Mouse (Mus musculus): ENCODE results near the gene Vgf.

The Vgf gene

DNA sequence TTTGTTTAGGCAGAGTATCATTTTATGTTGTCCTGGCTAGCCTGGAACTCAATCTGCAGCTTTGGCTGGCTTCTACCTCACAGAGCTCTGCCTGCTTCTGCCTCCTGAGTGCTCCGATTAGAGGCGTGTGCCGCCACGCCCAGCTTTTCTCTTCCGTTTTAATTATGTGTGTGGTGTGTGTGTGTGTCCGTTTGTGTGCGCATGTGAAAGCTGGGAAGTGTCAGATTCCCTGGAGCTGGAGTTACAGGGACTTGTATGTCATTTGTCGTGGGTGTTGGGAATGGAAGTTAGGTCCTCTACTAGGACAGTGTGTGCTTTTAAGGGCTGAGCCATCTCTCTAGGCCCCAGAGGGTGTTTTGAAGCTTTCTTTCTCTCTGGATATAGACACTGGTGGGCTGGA is 46.9 kb downstream of the Vgf start:
- no peak for DNase-seq

DNA sequence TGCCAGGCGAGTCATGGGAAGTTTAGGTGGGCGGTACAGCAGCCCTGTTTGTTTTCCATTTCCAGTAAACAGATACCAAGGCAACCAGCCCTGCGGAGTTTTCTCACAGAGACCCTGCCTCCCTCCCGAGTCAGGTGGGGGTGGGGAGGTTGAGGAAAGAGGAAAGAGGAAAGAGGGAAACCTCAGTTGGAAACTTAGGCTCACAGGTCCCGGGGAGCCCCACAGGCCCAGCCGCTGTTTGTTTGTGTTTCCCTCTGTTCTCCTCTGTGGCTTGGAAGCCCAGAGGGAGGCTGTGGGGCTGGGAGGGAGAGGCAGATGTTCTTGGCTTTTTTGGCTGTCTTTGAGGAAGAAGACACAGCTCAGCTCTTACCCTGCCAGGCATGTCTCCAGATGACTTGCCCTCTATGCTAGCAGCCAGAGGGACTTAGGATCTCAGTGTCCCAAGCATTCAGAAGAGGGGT is 48.0 kb downstream of the Vgf start:
- DNase-seq = no peak

DNA sequence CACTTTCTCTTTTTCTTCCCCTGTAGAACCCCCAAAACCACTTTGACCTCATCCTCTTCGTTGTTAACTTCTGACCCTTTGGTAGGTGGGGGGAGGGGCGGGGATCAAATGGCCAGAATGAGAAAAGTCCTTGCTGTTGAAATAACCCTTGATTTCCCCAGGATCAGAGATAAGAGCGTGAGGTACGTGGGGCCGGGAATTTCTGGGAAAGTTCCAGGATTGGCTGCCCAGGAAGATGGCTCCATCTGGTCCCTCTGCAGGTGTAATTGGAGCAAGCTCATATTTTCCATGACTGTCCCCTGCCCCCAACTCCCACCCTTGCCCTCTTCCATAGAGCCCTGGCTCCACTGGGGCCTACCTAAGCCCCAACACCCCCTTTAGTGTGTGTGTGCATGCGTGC is 49.5 kb downstream of the Vgf start:
- DNase-seq = peak; percentile 48

DNA sequence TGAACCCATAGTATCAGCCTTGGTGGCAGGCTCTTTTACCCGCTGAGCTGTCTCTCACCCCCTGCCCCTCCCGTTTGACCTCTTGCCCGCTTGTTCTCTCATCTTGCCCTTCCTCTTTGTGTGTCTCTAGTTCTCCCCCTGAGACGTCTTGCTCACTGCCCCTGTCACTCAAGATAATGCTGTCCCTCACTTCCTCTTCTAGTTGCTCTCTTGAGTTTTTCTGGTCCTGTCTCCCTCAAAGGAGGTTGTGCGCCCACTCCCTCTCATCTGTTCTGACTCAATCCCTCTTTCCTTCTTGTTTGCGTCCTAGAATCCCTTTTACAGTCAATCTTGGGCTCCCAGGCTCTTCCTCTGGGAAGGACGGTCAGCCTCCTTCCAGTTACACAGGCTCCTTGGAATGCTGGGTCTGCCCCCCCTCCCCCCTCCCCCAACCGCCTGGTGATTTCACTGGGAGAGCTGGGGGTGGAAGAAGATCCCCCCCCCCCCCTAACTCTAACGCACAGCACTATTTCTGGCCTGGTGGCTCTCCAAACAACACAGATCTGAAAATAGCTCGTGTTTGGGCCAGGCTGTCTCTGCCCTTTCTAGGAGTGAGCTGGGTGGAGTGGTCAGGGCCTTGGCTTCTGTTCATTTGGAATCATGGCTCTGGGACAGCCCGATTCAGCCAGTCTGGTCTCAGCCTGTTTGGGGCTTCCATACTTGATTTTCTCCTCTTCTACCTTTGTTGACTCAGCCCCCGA is 50.2 kb downstream of the Vgf start:
- peak; percentile 15 for DNase-seq

DNA sequence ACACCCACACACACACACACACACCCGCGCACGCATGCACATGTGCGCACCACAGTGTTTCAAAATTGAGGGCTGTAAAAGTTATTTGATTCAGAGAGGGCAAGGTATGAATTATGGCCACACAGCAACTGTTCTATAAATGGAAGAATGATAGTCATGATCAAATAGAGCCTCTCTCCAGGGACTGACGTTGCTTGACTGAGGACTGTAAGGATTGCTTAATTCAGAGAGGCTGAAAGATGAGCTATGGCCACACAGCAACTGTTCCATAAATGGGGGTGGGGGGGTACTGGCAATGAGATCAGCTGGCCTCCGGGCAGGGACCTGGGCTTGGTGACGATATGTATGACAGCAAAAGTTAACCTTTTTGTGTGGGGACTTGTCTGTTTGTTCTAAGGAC is 51.0 kb downstream of the Vgf start:
- no peak for DNase-seq

DNA sequence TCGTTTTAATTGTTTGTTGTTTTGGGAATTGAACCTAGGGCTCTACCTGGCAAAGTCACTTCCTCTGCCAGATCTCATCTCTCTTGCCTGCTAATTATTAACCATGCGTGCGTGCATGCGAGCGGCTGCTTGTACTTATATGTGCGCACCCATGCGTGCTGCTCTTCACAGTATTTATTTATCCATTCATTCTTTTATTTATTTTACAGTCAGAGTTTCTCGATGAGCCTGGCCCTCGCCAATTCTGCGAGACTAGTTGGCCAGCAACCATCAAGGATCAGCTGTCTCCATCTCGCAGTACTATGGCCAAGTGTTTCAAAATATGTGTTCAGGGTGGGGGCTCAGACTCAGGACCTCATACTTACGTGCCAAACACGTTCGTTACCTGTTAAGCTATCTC is 51.8 kb downstream of the Vgf start:
- no peak for DNase-seq

DNA sequence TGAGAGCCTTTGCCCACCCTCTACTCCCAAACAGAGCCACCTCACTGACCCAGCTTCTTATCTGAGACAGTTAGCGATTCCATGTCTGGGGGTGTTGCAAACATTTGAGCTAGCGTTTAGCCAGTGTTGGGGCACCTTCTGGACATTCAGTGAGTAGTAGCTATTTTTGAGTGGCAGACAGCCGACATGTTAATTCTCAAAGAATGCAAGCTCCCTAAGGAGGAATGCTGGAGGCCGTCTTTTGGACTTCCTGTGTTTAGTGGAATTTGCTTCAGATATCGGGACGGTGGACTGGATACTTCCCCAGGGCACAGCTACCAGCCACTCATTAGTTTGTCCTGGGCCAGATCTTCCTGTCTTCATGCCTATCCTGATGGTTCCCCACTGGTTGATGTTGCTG is 52.4 kb downstream of the Vgf start:
- DNase-seq = no peak

DNA sequence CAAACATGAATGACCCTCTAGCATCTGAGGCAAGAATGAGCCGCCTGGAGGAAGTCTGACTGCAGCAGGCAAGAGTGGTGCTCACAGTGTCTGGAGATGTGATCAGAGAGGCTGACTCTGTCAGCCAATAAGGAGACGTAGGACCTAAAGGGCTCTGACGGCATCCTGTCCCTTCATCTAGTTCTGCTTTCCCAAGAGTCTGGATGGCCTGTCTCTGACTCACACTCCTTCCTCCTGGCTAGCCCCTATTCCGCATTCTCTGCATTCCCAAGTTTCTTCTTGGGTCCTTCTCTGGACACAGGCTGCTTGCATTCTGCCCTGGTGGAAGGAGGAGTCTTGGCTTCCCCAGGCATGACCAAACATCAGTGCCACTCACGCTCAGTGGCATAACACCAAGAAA is 53.7 kb downstream of the Vgf start:
- DNase-seq = no peak

Data from cerebellum, adult 11-12 months (tissue).